Mouse (Mus musculus) midbrain, embryonic 13.5 days (tissue): Measurements from ENCODE around the gene Ermap. TPM values are rescaled to one million over a fixed set of nuclear protein-coding genes. Genes with fewer than 3 reads are reported as not detected.

Source experiments
- ATAC-seq: fragments of 200-750 bp; cut with Nextera tagmentation; 2 replicates; pipeline ENCODE4 v1.8.0; 2017; ENCODE audit warnings: mild to moderate bottlenecking, moderate TSS enrichment, moderate library complexity
- H3K27ac ChIP-seq: fragments of 300-500 bp; sonication (generic); 2 replicates; pipeline ENCODE4 v1.5.1; 2015; ENCODE audit warnings: inconsistent platforms, mild to moderate bottlenecking, moderate library complexity
- H3K27me3 ChIP-seq: fragments of 300-500 bp; sonication (generic); 2 replicates; pipeline ENCODE4 v1.6.1; 2015; ENCODE audit warnings: mild to moderate bottlenecking, inconsistent platforms
- H3K36me3 ChIP-seq: fragments of 300-500 bp; sonication (generic); 2 replicates; pipeline ENCODE4 v1.6.1; 2015; ENCODE audit warnings: mild to moderate bottlenecking, inconsistent platforms
- H3K4me1 ChIP-seq: fragments of 300-500 bp; sonication (generic); replicated peaks from 2 replicates; pipeline ENCODE4 v1.6.1; 2015; ENCODE audit warnings: inconsistent platforms
- H3K4me2 ChIP-seq: fragments of 300-500 bp; sonication (generic); replicated peaks from 2 replicates; pipeline ENCODE4 v1.6.1; 2015; ENCODE audit warnings: moderate library complexity, mild to moderate bottlenecking, inconsistent platforms
- H3K4me3 ChIP-seq: fragments of 300-500 bp; sonication (generic); replicated peaks from 2 replicates; pipeline ENCODE4 v1.5.1; 2015; ENCODE audit warnings: mild to moderate bottlenecking, inconsistent platforms
- H3K9ac ChIP-seq: fragments of 300-500 bp; sonication (generic); replicated peaks from 2 replicates; pipeline ENCODE4 v1.6.1; 2015; ENCODE audit warnings: mild to moderate bottlenecking, inconsistent platforms
- H3K9me3 ChIP-seq: fragments of 300-500 bp; sonication (generic); 2 replicates; pipeline ENCODE4 v1.6.1; 2016; ENCODE audit warnings: mild to moderate bottlenecking, inconsistent platforms
- WGBS: fragments of 180-500 bp; shearing (Covaris S2); methylation state at CpG from one replicate; pipeline ENCODE4 v1.1.7; 2015; 5-methylcytosine and 5-hydroxymethylcytosine counted together
- microRNA counts: library from miRNA; unstranded; fragments of <30 nt; microRNA quantifications from one replicate; lab custom pipeline; 2016
- microRNA-seq: library from miRNA; unstranded; fragments of <30 nt; microRNA quantifications from one replicate; pipeline ENCODE4, GENCODE M21; 2016
- polyA plus RNA-seq: library from polyadenylated mRNA; unstranded; fragments of >200 nt; fragmentation: Nextera tagmentation; extraction: Ambion mirVana; gene quantifications from 2 replicates; pipeline ENCODE4 v1.2.1, GENCODE M21; 2015

Ermap gene
- polyA plus RNA-seq, 1 experiment from 2014 or later: 1.7 TPM

DNA sequence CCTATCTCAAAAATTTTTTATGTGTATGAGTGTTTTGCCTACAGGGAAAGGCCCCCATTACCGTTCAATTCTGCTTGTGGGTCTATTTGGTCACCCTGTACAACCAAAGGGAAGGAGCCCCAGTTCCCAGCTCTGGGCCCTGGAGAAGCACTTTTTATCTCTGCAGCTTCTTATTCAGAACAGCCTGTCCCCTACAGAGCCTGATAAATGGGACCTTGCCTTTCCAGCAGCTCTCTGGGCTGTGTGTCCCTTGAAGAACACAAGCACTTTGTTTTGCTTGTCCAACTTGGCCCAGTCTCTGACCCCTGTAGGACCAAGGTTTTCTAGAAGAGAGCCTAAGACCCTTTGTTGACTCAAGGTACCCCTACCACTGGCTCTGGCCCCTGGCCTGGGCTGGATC, 60.7 kb downstream of the Ermap start:
- Histone ChIP-seq H3K4me2 (no peak overlapping the region), H3K4me3 (no peak overlapping the region), H3K9me3 (no peaks in the 10 kb centered on the region), H3K27ac (no peak overlapping the region), H3K36me3 (peaks cover 57% of the 10 kb centered on the region), H3K9ac (no peak overlapping the region), H3K27me3 (no peaks in the 10 kb centered on the region), H3K4me1 (no peaks in the 10 kb centered on the region)
- ATAC-seq: no peak
- 100% methylated on average over 1 of the region's 1 CpGs for WGBS

DNA sequence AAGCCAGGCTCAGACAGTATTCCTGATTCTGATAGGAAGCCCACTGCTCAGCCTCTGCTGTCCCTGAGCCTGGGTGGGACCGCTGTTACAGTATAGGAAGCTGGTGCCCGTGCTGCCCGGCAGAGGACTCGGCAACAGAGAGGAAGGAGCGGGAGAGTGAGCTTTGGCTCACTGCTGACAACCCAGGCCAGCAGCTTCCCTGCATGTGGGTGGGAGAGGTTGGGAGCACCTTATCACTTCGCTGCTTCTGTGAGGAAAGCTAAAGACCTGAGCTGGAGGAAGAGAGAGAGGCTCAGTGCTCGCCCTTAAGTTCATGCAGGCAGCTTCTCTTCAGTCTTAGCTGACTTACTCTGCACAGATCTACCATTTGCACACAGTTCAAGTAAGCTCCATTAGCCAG, 61.3 kb downstream of the Ermap start:
- 83% methylated on average over 7 of the region's 7 CpGs for WGBS
- no peaks in the 10 kb centered on the region for H3K4me1 ChIP-seq
- H3K9me3 ChIP-seq: no peaks in the 10 kb centered on the region
- H3K4me3 ChIP-seq: no peak overlapping the region
- no peak overlapping the region for H3K4me2 ChIP-seq
- H3K27me3 ChIP-seq: no peaks in the 10 kb centered on the region
- peaks cover 57% of the 10 kb centered on the region for H3K36me3 ChIP-seq
- peak overlapping the region; percentile 25; the same call in 1 of the 2 replicates for H3K9ac ChIP-seq
- no peak for ATAC-seq
- H3K27ac ChIP-seq: no peak overlapping the region

- Histone ChIP-seq H3K27me3 (no peaks in the 10 kb centered on the region), H3K9me3 (no peaks in the 10 kb centered on the region), H3K9ac (no peak overlapping the region), H3K36me3 (peaks cover 56% of the 10 kb centered on the region), H3K27ac (no peak overlapping the region), H3K4me2 (no peak overlapping the region), H3K4me3 (no peak overlapping the region), H3K4me1 (no peaks in the 10 kb centered on the region)
- no peak for ATAC-seq
- 80% methylated on average over 6 of the region's 6 CpGs for WGBS
Measured at GRCm38 (mm10) chr4:119127229-119127628, 62.6 kb downstream of the Ermap start.

DNA sequence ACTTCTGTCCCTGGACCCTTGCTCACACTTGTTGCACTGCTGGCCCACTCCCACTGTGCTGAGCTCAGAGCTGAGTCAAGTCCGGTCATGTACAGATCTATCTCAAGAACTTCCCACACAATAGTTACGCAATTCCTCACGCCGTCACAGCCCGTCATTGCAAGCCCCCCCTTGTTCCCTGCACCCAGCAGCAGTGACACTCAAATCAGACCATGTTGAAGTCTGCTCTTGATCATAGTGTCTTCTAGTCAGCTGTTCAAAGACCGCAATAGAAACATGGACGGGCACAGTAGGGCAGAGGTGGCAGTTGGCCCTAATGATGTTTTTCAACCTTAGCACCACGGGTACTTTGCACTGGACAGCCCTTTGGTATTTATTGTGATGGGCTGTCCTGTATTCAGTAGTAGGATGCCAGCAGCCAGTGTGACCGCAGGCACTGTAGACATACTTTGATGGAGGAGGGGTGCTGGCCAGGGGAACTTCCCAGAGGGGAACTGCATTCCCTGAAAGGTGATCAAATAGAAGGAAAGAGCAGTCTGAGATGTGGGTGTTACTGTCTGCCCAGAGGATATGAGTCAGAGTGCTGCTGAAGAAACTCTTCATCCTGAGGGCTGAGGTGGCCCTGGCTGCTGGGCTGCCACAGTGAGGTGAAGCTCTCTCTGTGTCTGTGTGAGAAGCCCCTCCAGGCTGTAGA, 64.1 kb downstream of the Ermap start:
- no peak for ATAC-seq
- Histone ChIP-seq H3K36me3 (peaks cover 60% of the 10 kb centered on the region), H3K4me1 (no peaks in the 10 kb centered on the region), H3K27me3 (no peaks in the 10 kb centered on the region), H3K4me3 (no peak overlapping the region), H3K9ac (no peak overlapping the region), H3K9me3 (no peaks in the 10 kb centered on the region), H3K27ac (no peak overlapping the region), H3K4me2 (no peak overlapping the region)
- WGBS: 85% methylated on average over 9 of the region's 9 CpGs

MicroRNAs within 50 kb of the gene (microRNA counts, 519-probe panel; counts per million panel counts)
- microRNA mmu-miR-1957 (lab: Ali Mortazavi, UCI): 110 counts per million, percentile 56 among the panel's probes with 10 or more counts

Small RNAs within 50 kb of the gene (microRNA-seq; reads per million reads assigned to microRNA genes)
- not detected for gene Mir1957a

Other genes starting within 250 kb of the Ermap start
- gene Lao1, start 228.4 kb downstream of the Ermap start, polyA plus RNA-seq: not detected in 2 replicates
- 88.6 and 104 TPM in 2 replicates for gene Slc2a1, start 81.3 kb downstream of the Ermap start, polyA plus RNA-seq
- gene Zfp691, start 15.8 kb downstream of the Ermap start, polyA plus RNA-seq: 9.9 and 10.3 TPM in 2 replicates
- 227 and 237 TPM in 2 replicates for gene Svbp, start 5.3 kb upstream of the Ermap start, polyA plus RNA-seq
- gene Tmem269, start 28.2 kb upstream of the Ermap start, polyA plus RNA-seq: 0.34 and 0.36 TPM in 2 replicates
- gene AU022252, start 42.7 kb upstream of the Ermap start, polyA plus RNA-seq: 30.2 and 34.4 TPM in 2 replicates
- 8.1 and 9.9 TPM in 2 replicates for gene P3h1, start 42.9 kb upstream of the Ermap start, polyA plus RNA-seq
- gene Cldn19, start 65.4 kb upstream of the Ermap start, polyA plus RNA-seq: 0.55 and 1.3 TPM in 2 replicates
- gene Ybx1, start 104.6 kb upstream of the Ermap start, polyA plus RNA-seq: 723 and 839 TPM in 2 replicates
- gene Ppih, start 130.5 kb upstream of the Ermap start, polyA plus RNA-seq: 77.2 and 78.3 TPM in 2 replicates
- 19.2 and 19.7 TPM in 2 replicates for gene Ccdc30, start 225.5 kb upstream of the Ermap start, polyA plus RNA-seq
- 17.7 and 18.2 TPM in 2 replicates for gene Ppcs, start 232.4 kb upstream of the Ermap start, polyA plus RNA-seq
- gene Zmynd12, start 232.8 kb upstream of the Ermap start, polyA plus RNA-seq: 0.28 and 0.76 TPM in 2 replicates